Mouse (Mus musculus): Measurements from ENCODE around the gene Zfp580. TPM values are rescaled to one million over a fixed set of nuclear protein-coding genes. Genes with fewer than 3 reads are reported as not detected.
A peak's percentile ranks its signal among the peaks of the same experiment; 100 is the strongest.

The Zfp580 gene
- polyA plus RNA-seq, 1 experiment from 2014 or later: 14.1 TPM

DNA sequence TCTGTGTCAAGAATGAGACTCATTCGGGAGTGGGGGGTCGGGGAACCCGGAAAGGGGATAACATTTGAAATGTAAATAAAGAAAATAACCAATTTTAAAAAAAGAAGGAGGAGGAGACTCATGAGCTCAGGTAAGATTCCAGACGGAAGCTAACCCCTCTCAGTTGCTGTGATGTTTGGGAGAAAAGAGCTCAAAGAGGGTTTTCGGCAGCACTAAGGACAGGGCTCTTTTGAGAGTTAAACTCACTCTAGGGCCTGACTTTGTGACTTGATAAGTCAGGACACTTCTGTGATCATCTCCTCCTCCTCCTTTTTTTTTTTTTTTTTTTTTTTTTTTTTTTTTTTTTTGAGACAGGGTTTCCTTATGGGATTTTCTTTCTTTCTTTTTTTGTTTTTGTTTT, 12.4 kb upstream of the Zfp580 start:
- WGBS: 30% methylated on average over 5 of the region's 5 CpGs
- Histone ChIP-seq H3K27me3 (replicated peaks; ENCODE audit: control insufficient read depth, insufficient read depth, low read length) (no peaks in the 10 kb centered on the region), H3K9me3 (ENCODE audit: control insufficient read depth, low read length) (no peaks in the 10 kb centered on the region), H3K27ac (ENCODE audit: low read depth, low read length) (peak overlapping the region; percentile 48; the same call in 1 of the 2 replicates), H3K9ac (ENCODE audit: low read depth, low read length) (peak overlapping the region; percentile 84), H3K36me3 (ENCODE audit: control insufficient read depth, insufficient read depth, low read length) (peaks cover 10% of the 10 kb centered on the region; the same call in 1 of the 2 replicates), H3K4me3 (ENCODE audit: low read depth, low read length) (peak overlapping the region; percentile 75), H3K4me1 (replicated peaks; ENCODE audit: control insufficient read depth, insufficient read depth, low read length) (peaks cover 6% of the 10 kb centered on the region), H3K4me2 (peak overlapping the region; percentile 66)
- no peak for DNase-seq (ENCODE audit: low spot score)
- ATAC-seq (replicated peaks; ENCODE audit: low FRiP score): no peak

GRCm38 (mm10) chr7:5044981-5045380, 6.4 kb upstream of the Zfp580 start:
- H3K4me2 ChIP-seq: no peak overlapping the region

GRCm38 (mm10) chr7:5046112-5046511, 5.2 kb upstream of the Zfp580 start:
- Histone ChIP-seq H3K9ac (ENCODE audit: low read depth, low read length) (no peak overlapping the region), H3K4me2 (no peak overlapping the region), H3K36me3 (ENCODE audit: control insufficient read depth, insufficient read depth, low read length) (no peaks in the 10 kb centered on the region), H3K9me3 (ENCODE audit: control insufficient read depth, low read length) (no peaks in the 10 kb centered on the region), H3K27ac (ENCODE audit: low read depth, low read length) (no peak overlapping the region), H3K27me3 (replicated peaks; ENCODE audit: control insufficient read depth, insufficient read depth, low read length) (peaks cover 11% of the 10 kb centered on the region), H3K4me3 (ENCODE audit: low read depth, low read length) (no peak overlapping the region), H3K4me1 (replicated peaks; ENCODE audit: control insufficient read depth, insufficient read depth, low read length) (0 out of 2 replicates have a peak, but pooled peaks cover 3% of the 10 kb centered on the region)
- ATAC-seq (replicated peaks; ENCODE audit: low FRiP score) (no peak), DNase-seq (ENCODE audit: low spot score) (no peak)
- WGBS: 66% methylated on average over 2 of the region's 2 CpGs

More at GRCm38 (mm10) chr7:5044981-5045380, 6.4 kb upstream of the Zfp580 start:
- no peaks in the 10 kb centered on the region for H3K27me3 ChIP-seq (replicated peaks; ENCODE audit: control insufficient read depth, insufficient read depth, low read length)
- no peak for ATAC-seq (replicated peaks; ENCODE audit: low FRiP score)
- 49% methylated on average over 2 of the region's 2 CpGs for whole genome bisulfite sequencing
- H3K27ac ChIP-seq (ENCODE audit: low read depth, low read length): no peak overlapping the region
- no peak for DNase-seq (ENCODE audit: low spot score)
- H3K4me1 ChIP-seq (replicated peaks; ENCODE audit: control insufficient read depth, insufficient read depth, low read length): no peaks in the 10 kb centered on the region
- H3K36me3 ChIP-seq (ENCODE audit: control insufficient read depth, insufficient read depth, low read length): no peaks in the 10 kb centered on the region
- H3K9ac ChIP-seq (ENCODE audit: low read depth, low read length): no peak overlapping the region
- no peaks in the 10 kb centered on the region for H3K9me3 ChIP-seq (ENCODE audit: control insufficient read depth, low read length)
- no peak overlapping the region for H3K4me3 ChIP-seq (ENCODE audit: low read depth, low read length)

DNA sequence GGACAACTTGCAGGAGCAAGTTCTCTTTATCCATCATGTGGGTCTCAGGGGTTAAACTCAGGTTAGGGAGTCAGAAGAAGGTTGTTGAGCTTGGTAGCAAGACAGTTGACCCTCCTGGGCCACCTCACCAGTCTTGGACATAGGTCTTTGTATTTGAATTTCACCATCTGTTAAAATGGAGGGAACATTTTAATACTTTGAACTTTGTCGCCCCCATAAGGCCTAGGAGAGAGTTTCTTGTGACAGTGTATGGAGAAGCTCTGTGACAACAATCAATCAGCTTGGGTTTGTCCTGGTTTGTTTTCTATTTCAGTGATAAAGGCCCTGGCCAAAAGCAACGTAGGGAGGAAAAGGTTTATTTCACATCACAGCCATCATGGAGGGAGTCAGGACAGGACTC, 4.0 kb upstream of the Zfp580 start:
- no peak overlapping the region for H3K4me2 ChIP-seq
- H3K9me3 ChIP-seq (ENCODE audit: control insufficient read depth, low read length): no peaks in the 10 kb centered on the region
- peaks cover 23% of the 10 kb centered on the region for H3K27me3 ChIP-seq (replicated peaks; ENCODE audit: control insufficient read depth, insufficient read depth, low read length)
- no peak for ATAC-seq (replicated peaks; ENCODE audit: low FRiP score)
- whole genome bisulfite sequencing: 16% methylated on average over 2 of the region's 2 CpGs
- DNase-seq (ENCODE audit: low spot score): no peak
- H3K36me3 ChIP-seq (ENCODE audit: control insufficient read depth, insufficient read depth, low read length): no peaks in the 10 kb centered on the region
- peaks cover 3% of the 10 kb centered on the region; the same call in 1 of the 2 replicates for H3K4me1 ChIP-seq (replicated peaks; ENCODE audit: control insufficient read depth, insufficient read depth, low read length)
- H3K27ac ChIP-seq (ENCODE audit: low read depth, low read length): no peak overlapping the region
- H3K4me3 ChIP-seq (ENCODE audit: low read depth, low read length): no peak overlapping the region
- H3K9ac ChIP-seq (ENCODE audit: low read depth, low read length): no peak overlapping the region

GRCm38 (mm10) chr7:5052438-5052837, 1.1 kb downstream of the Zfp580 start:
- H3K4me3 ChIP-seq (ENCODE audit: low read depth, low read length): peak overlapping the region; percentile 73
- 4% methylated on average over 12 of the region's 12 CpGs for WGBS
- H3K4me1 ChIP-seq (replicated peaks; ENCODE audit: control insufficient read depth, insufficient read depth, low read length): peaks cover 8% of the 10 kb centered on the region
- no peak overlapping the region for H3K27ac ChIP-seq (ENCODE audit: low read depth, low read length)
- peak overlapping the region; percentile 92 for H3K4me2 ChIP-seq
- H3K36me3 ChIP-seq (ENCODE audit: control insufficient read depth, insufficient read depth, low read length): no peaks in the 10 kb centered on the region
- no peak overlapping the region for H3K9ac ChIP-seq (ENCODE audit: low read depth, low read length)
- DNase-seq (ENCODE audit: low spot score) (no peak), ATAC-seq (replicated peaks; ENCODE audit: low FRiP score) (no peak)
- H3K27me3 ChIP-seq (replicated peaks; ENCODE audit: control insufficient read depth, insufficient read depth, low read length): peaks cover 74% of the 10 kb centered on the region
- H3K9me3 ChIP-seq (ENCODE audit: control insufficient read depth, low read length): no peaks in the 10 kb centered on the region

GRCm38 (mm10) chr7:5052931-5053343, 1.6 kb downstream of the Zfp580 start:
- no peak; the same call in 1 of the 2 replicates for ATAC-seq (replicated peaks; ENCODE audit: low FRiP score)

GRCm38 (mm10) chr7:5053456-5054179, 2.3 kb downstream of the Zfp580 start:
- Histone ChIP-seq H3K9ac (ENCODE audit: low read depth, low read length) (no peak overlapping the region), H3K4me3 (ENCODE audit: low read depth, low read length) (peak overlapping the region; percentile 73), H3K27ac (ENCODE audit: low read depth, low read length) (no peak overlapping the region), H3K9me3 (ENCODE audit: control insufficient read depth, low read length) (no peaks in the 10 kb centered on the region), H3K4me1 (replicated peaks; ENCODE audit: control insufficient read depth, insufficient read depth, low read length) (peaks cover 8% of the 10 kb centered on the region), H3K27me3 (replicated peaks; ENCODE audit: control insufficient read depth, insufficient read depth, low read length) (peaks cover 86% of the 10 kb centered on the region), H3K4me2 (peak overlapping the region; percentile 92), H3K36me3 (ENCODE audit: control insufficient read depth, insufficient read depth, low read length) (no peaks in the 10 kb centered on the region)
- DNase-seq (ENCODE audit: low spot score) (no peak), ATAC-seq (replicated peaks; ENCODE audit: low FRiP score) (no peak)
- 9% methylated on average over 32 of the region's 32 CpGs for WGBS

More at GRCm38 (mm10) chr7:5052931-5053343, 1.6 kb downstream of the Zfp580 start:
- Histone ChIP-seq H3K9me3 (ENCODE audit: control insufficient read depth, low read length) (no peaks in the 10 kb centered on the region), H3K4me1 (replicated peaks; ENCODE audit: control insufficient read depth, insufficient read depth, low read length) (peaks cover 8% of the 10 kb centered on the region), H3K4me3 (ENCODE audit: low read depth, low read length) (peak overlapping the region; percentile 73), H3K36me3 (ENCODE audit: control insufficient read depth, insufficient read depth, low read length) (no peaks in the 10 kb centered on the region), H3K4me2 (peak overlapping the region; percentile 92), H3K9ac (ENCODE audit: low read depth, low read length) (no peak overlapping the region), H3K27me3 (replicated peaks; ENCODE audit: control insufficient read depth, insufficient read depth, low read length) (peaks cover 79% of the 10 kb centered on the region), H3K27ac (ENCODE audit: low read depth, low read length) (no peak overlapping the region)
- 5% methylated on average over 45 of the region's 45 CpGs for WGBS
- no peak for DNase-seq (ENCODE audit: low spot score)

DNA sequence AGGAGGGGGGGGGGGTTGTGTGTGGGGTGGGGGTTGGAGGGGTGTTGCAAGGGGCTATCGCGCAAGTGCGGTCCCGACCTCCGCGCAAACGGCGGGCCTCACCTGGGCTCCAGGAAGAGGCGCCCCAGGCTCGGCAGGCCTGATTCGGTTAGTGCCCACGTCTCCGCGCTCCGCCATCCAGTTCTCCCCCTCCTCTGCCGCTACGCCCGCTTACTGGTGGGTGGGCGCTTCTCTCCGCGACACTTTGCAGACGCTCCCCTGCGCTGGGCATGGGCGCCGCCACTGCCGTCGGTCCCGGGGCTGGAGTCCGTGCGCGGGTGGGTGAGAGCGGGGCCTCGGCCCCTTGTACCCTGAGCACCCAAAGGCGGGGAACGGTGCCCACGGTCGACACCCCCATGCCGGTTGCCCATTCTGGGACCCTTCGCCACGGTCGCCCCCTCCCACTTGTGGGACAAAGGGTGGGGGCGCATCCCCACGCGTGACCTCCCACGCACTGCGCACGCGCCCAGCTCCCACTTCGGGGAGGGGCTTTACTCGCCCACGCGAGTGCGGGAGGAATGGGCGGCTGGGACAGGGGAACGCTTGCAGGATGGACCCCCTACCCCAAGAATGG, 5.4 kb downstream of the Zfp580 start:
- Histone ChIP-seq H3K36me3 (ENCODE audit: control insufficient read depth, insufficient read depth, low read length) (no peaks in the 10 kb centered on the region), H3K9me3 (ENCODE audit: control insufficient read depth, low read length) (no peaks in the 10 kb centered on the region), H3K9ac (ENCODE audit: low read depth, low read length) (0 out of 2 replicates have a peak overlapping the region, but pooled peaks have one; percentile 13), H3K4me2 (peak overlapping the region; percentile 54), H3K27me3 (replicated peaks; ENCODE audit: control insufficient read depth, insufficient read depth, low read length) (peaks cover 73% of the 10 kb centered on the region), H3K4me3 (ENCODE audit: low read depth, low read length) (peak overlapping the region; percentile 32), H3K4me1 (replicated peaks; ENCODE audit: control insufficient read depth, insufficient read depth, low read length) (peaks cover 15% of the 10 kb centered on the region), H3K27ac (ENCODE audit: low read depth, low read length) (no peak overlapping the region)
- DNase-seq (ENCODE audit: low spot score) (peak; percentile 58), ATAC-seq (replicated peaks; ENCODE audit: low FRiP score) (no peak)
- 5% methylated on average over 53 of the region's 55 CpGs for WGBS

All from liver, embryonic 11.5 days (tissue).